Mouse (Mus musculus) retina, adult 2 months (tissue): ENCODE data around the gene Antxr2.

Experiments used
- DNase-seq: peaks from one replicate; pipeline ENCODE4 v3.0.0-alpha.2; 2012; ENCODE audit warnings: low read depth, low spot score

Antxr2 gene

GRCm38 (mm10) chr5:97913901-97914300, 116.9 kb downstream of the Antxr2 start:
- DNase-seq, result no peak

DNA sequence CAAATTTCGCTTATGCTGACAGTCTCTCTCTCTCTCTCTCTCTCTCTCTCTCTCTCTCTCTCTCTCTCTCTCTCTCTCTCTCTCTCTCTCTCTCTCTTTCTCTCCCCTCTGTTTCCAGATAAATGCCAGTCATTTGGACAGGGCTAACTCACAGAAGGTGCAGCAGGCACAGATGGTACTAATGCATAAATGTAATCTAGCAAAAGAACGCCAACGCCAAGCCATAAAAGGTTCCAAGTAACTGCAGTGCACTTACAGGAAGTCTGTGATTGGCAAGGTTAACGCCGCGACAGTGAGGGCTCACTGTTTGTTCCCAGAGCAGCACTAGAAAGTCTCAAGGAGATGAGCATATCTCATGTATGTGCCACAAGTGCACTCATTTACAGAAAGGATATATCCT, 123.4 kb downstream of the Antxr2 start:
- no peak for DNase-seq

- no peak for DNase-seq
These were observed 124.1 kb downstream of the Antxr2 start for GRCm38 (mm10) chr5:97906537-97907266.

GRCm38 (mm10) chr5:97905856-97906255, 125.0 kb downstream of the Antxr2 start:
- no peak for DNase-seq

GRCm38 (mm10) chr5:97901096-97901495, 129.7 kb downstream of the Antxr2 start:
- no peak for DNase-seq

- no peak for DNase-seq
These were observed 131.5 kb downstream of the Antxr2 start for GRCm38 (mm10) chr5:97899321-97899720.

DNA sequence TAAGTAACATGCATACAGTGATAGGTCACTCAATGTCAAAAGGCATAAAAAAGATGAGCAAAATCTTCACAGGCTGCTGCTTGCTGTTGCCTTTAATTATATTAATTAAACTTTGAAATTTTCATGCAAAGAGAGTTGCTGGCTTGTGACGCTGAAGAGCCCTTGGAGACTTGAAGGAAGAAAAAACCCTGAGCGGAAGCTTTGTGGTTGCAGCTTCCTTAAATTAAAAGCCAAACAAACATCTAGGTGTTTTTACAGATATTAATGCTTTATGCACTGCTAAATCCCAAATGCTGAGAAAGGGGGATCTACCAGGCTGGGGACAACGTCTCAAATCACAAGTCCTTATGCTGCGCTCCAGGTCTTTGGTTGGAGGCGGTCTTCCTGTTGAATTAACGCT, 145.4 kb downstream of the Antxr2 start:
- no peak for DNase-seq

DNA sequence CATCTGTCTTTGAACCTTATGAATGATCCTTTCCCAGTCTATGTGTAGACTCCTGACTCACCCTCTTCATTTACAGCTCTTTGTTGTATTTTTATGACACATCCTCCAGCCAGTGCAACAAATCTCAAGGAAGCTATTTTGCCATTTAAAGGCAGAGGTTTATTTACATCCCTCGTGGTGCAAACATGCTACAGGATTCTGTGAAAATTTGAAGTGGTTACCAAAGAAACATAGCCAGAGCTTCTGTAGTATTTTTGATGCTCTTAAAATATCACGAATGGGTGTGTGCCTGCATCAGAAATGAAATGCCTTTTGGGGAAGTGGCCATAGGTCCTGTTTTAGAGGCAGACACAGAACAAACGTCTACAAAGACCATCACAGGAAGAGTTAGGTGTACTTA, 146.7 kb downstream of the Antxr2 start:
- no peak for DNase-seq

DNA sequence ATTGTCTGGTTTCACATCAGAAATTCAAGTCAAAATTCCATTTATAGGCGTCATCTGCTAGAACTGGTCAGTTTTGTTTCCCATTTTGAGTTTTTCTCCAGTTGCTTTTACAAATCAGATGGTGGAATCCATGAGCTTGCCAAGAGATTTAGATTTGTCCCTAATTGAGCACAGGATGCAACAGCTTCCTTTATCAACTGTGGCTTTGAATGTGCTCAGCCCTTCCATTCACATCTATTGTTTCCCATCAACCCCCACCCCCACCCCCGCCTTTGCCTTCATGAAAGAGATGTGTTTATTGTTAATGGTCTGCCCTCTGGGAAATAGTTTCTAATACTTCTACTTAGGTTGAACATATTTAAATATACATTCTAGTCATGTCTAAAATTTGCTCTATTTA, 149.4 kb downstream of the Antxr2 start:
- no peak for DNase-seq

- no peak for DNase-seq
These were observed 150.7 kb downstream of the Antxr2 start for GRCm38 (mm10) chr5:97880115-97880514.

GRCm38 (mm10) chr5:97878871-97879270, 152.0 kb downstream of the Antxr2 start:
- DNase-seq, result no peak

DNA sequence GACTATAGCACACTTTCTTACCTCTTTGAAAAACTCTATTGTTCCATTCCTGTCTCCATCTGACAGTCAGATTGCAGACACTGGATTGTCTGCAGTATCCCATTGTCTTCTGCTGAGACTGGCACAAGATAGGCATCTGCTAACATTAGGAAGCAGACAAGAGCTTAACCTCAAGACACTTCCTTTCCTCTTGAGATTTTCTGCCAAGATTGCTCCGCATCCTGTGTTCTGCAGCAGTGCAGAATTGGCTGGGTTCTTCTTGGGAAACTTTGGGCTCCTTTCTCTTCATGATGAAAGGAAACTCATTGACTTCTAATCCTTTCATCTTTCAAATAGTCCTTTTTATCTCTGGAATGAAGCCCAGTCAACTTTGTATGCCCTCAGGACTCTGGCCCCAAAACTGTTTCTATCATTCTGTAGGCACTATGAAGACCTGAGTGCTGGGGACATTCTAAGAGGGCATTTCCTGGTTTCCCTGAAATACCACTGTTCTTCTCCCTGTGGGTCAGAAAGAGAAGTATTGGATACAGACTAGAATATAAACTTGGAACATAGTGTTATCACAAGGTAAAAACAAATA, 152.5 kb downstream of the Antxr2 start:
- no peak for DNase-seq

GRCm38 (mm10) chr5:97876895-97877294, 153.9 kb downstream of the Antxr2 start:
- no peak for DNase-seq

GRCm38 (mm10) chr5:97867921-97868320, 162.9 kb downstream of the Antxr2 start:
- no peak for DNase-seq

GRCm38 (mm10) chr5:97866975-97867374, 163.9 kb downstream of the Antxr2 start:
- DNase-seq, result no peak

GRCm38 (mm10) chr5:97857101-97857500, 173.7 kb downstream of the Antxr2 start:
- no peak for DNase-seq

- no peak for DNase-seq
These were observed 178.7 kb downstream of the Antxr2 start for GRCm38 (mm10) chr5:97851981-97852748.

- DNase-seq, result no peak
These were observed 183.5 kb downstream of the Antxr2 start for GRCm38 (mm10) chr5:97847204-97847895.

- DNase-seq, result no peak
These were observed 184.3 kb downstream of the Antxr2 start for GRCm38 (mm10) chr5:97846503-97846902.

DNA sequence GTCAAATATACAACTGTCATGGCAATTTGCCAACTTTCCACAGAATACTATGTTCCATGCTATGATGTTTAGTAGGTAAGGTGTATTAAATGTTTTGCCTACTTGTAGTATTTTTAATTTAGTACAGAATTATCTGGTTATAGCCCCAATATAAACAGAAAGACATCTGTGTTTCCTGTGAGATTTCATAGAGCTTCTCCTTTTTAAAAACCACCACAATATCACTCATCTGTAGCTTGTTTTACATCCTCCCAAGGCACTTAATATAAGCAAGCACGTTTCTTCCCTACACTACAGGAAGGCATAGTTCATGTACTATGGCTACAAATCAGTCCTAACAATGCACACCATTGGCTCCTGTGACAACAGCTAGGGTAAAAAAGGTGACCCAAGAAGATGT, 188.8 kb downstream of the Antxr2 start:
- no peak for DNase-seq

- DNase-seq, result no peak
These were observed 190.9 kb downstream of the Antxr2 start for GRCm38 (mm10) chr5:97839924-97840279.

DNA sequence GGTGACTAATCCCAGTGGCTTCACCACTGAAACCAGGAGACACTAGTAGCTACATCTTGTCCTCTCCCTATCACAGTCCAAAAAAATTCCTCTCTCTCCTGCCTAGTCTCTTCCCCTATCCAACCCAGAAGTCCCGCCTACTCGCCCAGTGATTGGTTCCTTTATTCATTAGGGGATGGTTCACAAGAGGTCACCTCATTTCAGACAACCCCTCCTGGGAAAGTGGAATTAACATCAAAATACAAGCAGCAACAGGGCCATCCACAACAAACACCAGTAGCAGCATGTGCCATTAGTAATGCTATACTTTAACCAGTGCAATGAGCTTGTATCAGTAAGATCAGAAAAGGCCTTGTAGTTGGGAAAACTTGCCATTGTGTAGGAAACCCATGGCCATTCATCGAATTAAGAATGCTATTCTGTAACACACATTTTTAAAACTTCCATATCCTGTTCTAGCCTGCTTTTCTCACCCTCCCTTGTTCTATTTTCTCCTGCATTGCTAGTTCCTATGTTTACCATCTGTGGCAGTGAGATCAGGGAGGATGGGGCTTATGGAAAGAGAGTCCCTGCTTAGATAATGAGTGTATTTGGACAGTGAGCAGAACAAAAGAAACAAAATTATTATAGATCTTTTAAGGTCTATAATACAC, 191.4 kb downstream of the Antxr2 start:
- no peak for DNase-seq
